ENCODE assay signal across 8 mouse cellular contexts in the genomic region with DNA sequence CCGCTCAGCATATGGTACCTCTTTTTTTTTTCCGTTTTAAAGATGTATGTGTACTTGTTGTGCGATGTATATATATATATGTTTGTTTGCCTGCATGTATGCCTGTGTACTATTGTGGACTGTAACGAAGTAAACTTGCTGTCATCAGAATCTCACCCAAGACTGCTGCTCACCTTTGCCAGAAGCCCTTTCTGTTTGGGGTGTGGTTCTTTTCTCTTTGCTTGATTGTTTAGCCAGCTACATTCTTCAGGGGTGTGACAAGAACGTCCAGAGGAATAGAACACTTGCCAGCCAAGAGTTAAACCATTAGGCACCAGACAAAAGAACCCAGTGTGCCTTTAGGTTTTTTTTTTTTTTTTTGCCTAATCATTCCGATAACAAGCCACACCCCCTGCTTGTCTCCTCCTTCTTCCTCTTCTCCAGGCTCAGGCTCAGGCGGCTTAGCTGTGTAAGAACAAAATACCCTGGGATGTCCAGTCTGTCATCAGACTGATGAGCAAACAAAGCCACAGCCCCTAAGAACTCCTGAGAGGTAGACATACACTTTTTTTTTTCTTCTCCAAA. TPM values are rescaled to one million over a fixed set of nuclear protein-coding genes. Genes with fewer than 3 reads are reported as not detected.
DNase-seq lines count a peak whose midpoint lies in the region; ATAC-seq and TF ChIP-seq lines count a peak whose summit lies in the region.

No protein-coding gene starts in this region.

- 32% methylated on average over 7 of the region's 7 CpGs for WGBS in liver, embryonic 13.5 days (ENCODE audit: insufficient replicate concordance)

- no peak for DNase-seq in layer of hippocampus, adult 2 months (ENCODE audit: low spot score in 2 of 2)
- DNase-seq in layer of hippocampus, adult 8-10 months (ENCODE audit: low spot score in 2 of 2), result no peak
- peak; percentile 96 for DNase-seq in R1 (ENCODE audit: low read depth, low spot score)
- peak; percentile 62 to 64 for DNase-seq in heart, adult 9 months (ENCODE audit: low spot score in 2 of 2)
- no peak for DNase-seq in liver, embryonic 13.5 days
- DNase-seq in splenic B cell, adult 2 months (ENCODE audit: low read depth, low spot score), result peak; percentile 61
- DNase-seq in layer of hippocampus, adult 9-11 months, result no peak
- DNase-seq in cerebellum, postnatal 4 days (ENCODE audit: low spot score in 2 of 2), result no peak

- no peaks in the 10 kb centered on the region for H3K36me3 ChIP-seq in liver, embryonic 13.5 days
- no peaks in the 10 kb centered on the region for H3K36me3 ChIP-seq in splenic B cell, adult 2 months (ENCODE audit: control insufficient read depth, insufficient read depth, low read length, poor library complexity, severe bottlenecking)

- H3K27ac ChIP-seq in layer of hippocampus, adult 2 months, result 0 out of 2 replicates have a peak overlapping the region, but pooled peaks have one; percentile 36
- no peak overlapping the region for H3K27ac ChIP-seq in liver, embryonic 13.5 days

- H3K4me3 ChIP-seq in layer of hippocampus, adult 2 months, result peak overlapping the region; percentile 43
- no peak overlapping the region for H3K4me3 ChIP-seq in liver, embryonic 13.5 days (replicated peaks)

- H3K9me3 ChIP-seq in liver, embryonic 13.5 days (replicated peaks), result no peaks in the 10 kb centered on the region

- H3K4me1 ChIP-seq in liver, embryonic 13.5 days (replicated peaks), result peaks cover 30% of the 10 kb centered on the region

- no peak overlapping the region for H3K9ac ChIP-seq in liver, embryonic 13.5 days

- no peak for TF ChIP-seq CTCF in layer of hippocampus, adult 2 months (conservative IDR thresholded peaks at IDR 0.05)

- no peaks in the 10 kb centered on the region for H3K27me3 ChIP-seq in liver, embryonic 13.5 days
- no peaks in the 10 kb centered on the region for H3K27me3 ChIP-seq in splenic B cell, adult 2 months (ENCODE audit: control insufficient read depth, insufficient read depth, low read length, poor library complexity, severe bottlenecking)

- no peak for ATAC-seq in liver, embryonic 13.5 days (ENCODE audit: low read depth)

- peak overlapping the region; percentile 19 for H3K4me2 ChIP-seq in liver, embryonic 13.5 days

RNA-seq across cellular contexts. Expression of a gene that starts 20.5 kb away (rescaled TPM):
- total RNA-seq in layer of hippocampus, adult 2 months (2021), result 100 to 1,000 TPM in 1 of 2 experiments, 10 to 100 TPM in 1; 98.0 to 103 TPM
- total RNA-seq in layer of hippocampus, adult 8-10 months (2022), result 100 to 1,000 TPM in 3 of 4 experiments, 10 to 100 TPM in 1; 95.0 to 117 (median 110) TPM
- polyA plus RNA-seq in liver, embryonic 13.5 days (2015; fragmentation: Nextera tagmentation; extraction: Ambion mirVana), result 5.0 and 6.7 TPM in 2 replicates

Comparison
In these comparisons a context has a peak if more than half of its experiments do, and no peak if none do; other contexts are left out.
1. DNase-seq: peak in R1 (single experiment), heart, adult 9 months (2 of 2) and splenic B cell, adult 2 months (single experiment); none in layer of hippocampus, adult 2 months (0 of 2), layer of hippocampus, adult 8-10 months (0 of 2), liver, embryonic 13.5 days (single experiment), layer of hippocampus, adult 9-11 months (single experiment) and cerebellum, postnatal 4 days (0 of 2).